Mouse (Mus musculus): ENCODE measurements around the gene Nub1.

The Nub1 gene

DNA sequence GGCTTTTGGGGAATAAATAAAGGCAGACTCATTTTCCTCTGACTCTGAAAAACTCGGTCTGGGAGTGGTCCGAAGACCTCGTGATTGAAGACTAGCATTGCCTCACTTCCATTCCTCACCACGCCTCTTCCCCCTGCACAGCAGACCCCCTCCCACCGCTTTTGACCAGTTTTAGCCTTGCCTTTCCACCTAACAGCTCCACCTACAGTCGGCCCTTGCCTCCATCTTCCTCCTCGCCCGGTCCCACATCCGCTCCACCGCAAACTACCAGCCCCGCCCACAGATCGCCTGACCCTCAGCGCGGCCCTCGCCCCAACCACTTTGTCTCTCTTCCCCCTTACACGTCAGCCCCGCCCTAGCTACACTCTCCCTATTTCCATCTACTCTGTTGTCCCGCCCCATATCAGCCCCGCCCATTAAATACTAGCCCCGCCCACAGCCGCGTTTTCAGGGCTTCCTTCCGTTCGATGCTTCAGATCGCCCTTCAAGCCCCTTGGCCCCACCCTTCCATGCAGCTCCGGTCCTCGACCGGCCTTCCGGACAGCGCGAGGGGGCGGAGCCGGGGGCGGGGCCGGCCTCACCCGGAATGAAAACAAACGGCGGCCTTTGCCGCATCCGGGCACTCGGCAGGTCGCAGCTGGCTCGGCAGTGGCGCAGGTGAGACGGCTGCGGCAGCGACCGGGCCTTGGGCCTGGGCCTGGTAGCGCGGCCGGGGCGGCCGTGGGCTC, at the start of gene Nub1:
TSS of gene Nub1 (plus strand) at position 167 of the 728 bp plus-strand sequence.
- DNase-seq (ENCODE audit: low read depth), result peak; percentile 100

DNA sequence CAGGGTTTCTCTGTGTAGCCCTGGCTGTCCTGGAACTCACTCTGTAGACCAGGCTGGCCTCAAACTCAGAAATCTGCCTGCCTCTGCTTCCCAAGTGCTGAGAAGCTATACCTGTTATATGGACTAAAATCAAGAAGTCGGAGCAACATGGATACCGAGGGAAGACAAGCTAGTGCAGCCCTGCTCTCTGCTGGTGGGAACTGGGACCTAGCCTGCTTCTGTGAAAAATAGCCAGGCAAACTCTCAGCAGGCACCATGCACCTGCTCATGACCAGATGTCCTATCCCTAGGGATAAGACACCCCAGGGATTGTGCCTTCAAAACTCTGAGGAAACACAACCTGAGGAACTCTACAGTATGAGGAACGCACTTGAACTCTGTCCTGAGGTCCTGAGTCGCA, 48.3 kb upstream of the Nub1 start:
- peak; percentile 45 for DNase-seq (ENCODE audit: low read depth)

DNA sequence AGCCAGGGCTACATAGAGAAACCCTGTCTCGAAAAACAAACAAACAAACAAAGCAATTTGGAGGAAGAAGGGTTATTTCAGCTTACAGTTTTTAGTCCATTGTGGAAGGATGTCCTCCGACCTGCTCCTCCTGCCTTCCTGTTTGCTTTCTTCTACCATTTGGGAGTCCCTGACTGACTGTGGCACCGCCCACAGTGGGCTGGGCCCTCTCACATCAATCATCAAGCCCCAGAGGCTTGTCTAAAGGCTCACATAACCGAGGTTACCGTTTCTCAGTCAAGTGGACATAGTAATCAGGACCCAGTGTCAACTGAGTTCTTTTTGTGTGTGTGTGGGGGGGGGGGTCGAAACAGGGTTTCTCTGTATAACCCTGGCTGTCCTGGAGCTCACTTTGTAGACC, 47.2 kb upstream of the Nub1 start:
- DNase-seq (ENCODE audit: low read depth), result no peak

DNA sequence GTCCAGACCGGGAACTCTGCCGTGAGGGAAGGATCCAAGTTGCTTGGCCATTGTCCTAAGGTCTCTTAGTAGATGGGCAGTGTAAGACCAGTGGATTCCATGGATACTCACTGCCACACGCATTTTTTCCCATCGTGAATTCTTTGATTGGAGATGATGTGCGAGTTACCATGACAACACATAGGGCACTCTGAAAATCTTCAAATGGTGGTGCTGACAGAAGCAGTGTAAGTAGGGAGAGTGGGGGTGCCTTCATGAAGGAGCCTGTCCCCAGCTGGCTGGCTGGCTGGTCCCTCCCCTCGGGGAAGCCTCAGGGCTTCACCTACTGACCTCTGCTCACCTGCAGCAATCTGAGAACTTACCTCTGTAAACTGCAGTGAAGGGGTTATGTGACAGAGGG, 46.3 kb upstream of the Nub1 start:
- DNase-seq (ENCODE audit: low read depth), result no peak

DNA sequence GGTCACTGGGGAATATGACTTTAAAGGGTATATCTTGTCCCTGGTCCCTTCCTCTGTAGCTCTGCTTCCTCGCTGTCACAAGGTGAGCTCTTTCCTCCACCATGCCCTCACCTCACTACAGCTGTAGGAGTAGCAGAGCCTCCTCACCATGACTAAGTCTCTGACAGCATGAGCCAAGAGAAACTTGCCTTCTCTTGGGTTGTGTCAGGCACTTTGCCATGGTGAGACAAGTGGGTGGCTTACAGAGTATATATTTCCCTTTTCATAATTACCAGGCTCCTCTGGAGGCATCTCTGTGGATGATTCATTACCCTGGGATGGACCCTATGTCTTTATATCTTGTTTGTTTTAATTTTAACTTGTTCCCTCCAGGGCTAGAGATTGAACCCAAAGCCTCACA, 39.9 kb upstream of the Nub1 start:
- DNase-seq (ENCODE audit: low read depth), result peak; percentile 37

DNA sequence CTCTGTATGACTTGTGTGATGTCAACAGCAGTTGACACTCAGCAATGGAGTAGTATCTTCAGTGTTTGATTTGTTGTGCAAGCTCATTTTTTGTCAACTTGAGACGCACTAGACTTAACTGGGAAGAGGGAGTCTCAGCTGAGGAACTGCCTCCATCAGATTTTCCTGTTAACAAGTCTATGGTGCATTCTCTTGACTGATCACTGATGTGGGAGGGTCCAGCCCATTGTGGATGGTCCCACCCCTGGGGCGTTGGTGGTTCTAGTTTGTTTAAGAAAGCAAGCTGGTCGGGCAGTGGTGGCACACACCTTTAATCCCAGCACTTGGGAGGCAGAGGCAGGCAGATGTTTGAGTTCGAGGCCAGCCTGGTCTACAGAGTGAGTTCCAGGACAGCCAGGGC, 36.1 kb upstream of the Nub1 start:
- no peak for DNase-seq (ENCODE audit: low read depth)

DNA sequence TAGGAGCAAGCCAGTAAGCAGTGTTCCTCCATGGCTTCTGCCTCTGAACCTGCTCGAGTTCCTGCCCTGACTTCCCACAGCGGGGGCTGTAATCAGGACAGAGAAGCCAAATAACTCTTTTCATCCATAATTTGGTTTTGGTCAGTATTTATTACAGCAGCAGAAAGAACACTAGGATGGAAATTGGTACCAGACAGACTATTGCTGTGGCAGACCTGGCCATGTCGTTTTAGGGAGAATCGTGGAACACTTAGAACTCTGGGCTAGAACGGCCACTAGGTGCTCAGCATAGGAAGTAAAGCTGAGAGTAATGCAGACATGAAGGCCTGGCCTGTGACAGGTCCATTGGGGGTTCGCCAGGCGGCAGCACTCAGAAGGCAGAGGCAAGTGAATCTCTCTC, 35.6 kb upstream of the Nub1 start:
- DNase-seq (ENCODE audit: low read depth), result peak; percentile 7

DNA sequence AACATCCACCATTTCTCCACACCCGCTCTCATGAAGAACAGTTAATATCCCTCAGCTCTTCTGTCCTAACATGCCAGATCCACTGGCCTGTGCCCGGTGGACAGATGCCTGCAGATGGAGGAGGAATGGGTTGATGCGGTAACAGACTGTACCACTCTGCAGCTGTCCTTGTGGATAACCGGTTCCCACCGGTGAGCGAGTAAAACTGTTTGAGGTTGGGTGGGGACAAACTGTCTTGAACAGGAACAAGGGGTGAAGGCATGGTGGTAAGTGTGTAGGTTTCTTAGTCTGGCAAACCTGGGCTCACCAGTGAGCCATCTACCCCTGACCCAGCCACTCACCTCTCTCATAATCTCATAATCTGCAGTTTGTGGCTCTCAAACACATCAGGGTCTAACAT, 34.0 kb upstream of the Nub1 start:
- no peak for DNase-seq (ENCODE audit: low read depth)

DNA sequence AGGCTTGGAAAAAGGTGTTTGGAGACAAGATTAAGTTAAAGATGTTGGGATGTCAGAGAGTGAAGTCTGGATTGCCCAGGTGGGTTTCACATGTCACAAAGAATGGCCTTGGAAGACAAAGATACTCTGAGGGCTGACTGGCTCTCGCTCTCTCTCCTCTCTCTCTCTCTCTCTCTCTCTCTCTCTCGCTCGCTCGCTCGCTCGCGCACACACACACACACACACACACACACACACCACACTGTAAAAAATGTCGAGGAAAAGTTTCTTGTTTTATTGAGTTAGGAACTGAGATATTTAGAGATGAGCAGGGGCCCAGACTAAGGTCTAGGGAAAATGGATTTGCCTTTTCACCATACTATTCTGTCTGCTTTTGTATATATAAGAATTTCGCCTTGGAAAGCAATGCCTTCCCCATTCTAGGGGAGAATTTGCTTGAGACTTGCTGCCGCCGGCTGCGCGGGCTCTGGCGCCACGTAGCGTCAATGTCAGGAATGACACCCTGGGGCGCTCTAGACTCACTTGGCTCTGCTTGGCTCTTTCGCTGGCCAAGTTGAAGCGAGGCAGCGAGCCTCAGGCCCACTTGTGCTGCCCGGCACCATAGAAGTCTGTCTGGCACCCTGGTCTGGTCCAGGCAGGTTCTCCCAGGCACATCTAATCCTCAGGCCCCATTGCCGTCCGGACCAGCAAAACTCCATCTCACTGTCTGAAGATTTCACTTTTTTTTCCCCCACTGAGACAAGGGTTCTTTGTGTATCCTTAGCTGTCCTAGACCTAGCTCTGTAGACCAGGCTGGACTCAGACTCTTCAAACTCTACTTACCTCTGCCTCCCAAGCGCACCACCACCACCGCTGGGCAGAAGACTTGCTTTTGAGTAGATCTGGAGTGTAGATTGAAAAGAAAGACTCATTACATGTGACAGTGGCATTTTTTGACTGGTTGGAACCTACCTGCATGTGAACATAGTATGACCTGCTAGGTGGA, 33.3 kb upstream of the Nub1 start:
- peak; percentile 93 for DNase-seq (ENCODE audit: low read depth)

DNA sequence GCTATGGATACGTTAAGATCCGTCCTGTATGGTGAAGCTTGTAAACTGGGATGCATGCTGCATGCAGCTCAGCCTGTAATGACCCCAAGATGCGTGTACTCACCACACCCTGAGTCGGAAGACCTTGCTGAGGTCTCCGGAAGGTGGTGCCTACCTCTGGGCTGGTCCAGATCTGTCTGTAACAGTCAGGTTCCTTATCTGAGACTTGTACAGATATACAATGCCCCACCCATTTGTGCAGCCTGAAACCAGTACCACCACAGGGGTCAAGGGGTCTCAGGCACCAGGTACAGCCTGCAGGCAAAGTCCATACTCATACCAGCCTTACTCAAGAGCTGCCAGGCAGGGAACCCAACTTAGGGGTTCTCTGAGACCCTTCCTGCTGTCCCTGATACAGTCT, 32.6 kb upstream of the Nub1 start:
- DNase-seq (ENCODE audit: low read depth), result no peak

DNA sequence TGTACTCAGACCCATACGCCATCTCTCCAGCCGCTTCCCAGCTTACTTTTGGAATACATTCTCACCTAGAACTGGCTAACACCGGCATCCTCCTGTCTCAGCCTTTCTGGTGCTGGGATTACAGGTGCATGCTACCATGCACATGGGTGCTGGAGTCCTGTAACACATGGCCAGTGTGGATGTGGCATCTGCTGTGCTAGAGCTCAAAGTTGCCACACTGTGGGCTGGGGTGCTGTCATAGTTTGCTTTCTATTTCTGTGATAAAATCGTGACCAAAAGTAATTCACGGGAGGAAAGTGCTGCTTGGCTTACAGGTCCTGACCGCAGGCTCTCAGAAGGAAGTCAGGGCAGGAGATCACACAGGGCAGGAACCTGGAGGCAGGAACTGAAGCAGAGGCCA, 30.8 kb upstream of the Nub1 start:
- DNase-seq (ENCODE audit: low read depth), result no peak

DNA sequence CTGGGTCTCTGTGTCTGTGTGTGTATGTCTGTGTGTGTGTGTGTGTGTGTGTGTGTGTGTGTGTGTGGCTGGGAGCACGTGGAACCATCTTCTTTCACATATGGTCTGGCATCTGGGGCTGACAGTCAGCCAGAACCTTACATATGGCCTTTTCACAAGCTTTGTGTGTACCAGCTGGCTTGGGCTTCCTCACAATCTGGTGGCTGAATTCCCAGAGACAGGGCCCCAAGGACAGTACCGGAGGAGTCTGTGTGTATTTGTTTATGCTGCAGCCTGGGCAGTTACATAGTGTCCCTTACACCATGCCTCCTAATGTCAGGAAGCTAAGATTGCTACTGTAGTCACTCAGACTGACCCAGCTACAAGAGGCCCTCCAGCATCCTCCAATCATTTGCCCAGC, 28.2 kb upstream of the Nub1 start:
- peak; percentile 25 for DNase-seq (ENCODE audit: low read depth)

DNA sequence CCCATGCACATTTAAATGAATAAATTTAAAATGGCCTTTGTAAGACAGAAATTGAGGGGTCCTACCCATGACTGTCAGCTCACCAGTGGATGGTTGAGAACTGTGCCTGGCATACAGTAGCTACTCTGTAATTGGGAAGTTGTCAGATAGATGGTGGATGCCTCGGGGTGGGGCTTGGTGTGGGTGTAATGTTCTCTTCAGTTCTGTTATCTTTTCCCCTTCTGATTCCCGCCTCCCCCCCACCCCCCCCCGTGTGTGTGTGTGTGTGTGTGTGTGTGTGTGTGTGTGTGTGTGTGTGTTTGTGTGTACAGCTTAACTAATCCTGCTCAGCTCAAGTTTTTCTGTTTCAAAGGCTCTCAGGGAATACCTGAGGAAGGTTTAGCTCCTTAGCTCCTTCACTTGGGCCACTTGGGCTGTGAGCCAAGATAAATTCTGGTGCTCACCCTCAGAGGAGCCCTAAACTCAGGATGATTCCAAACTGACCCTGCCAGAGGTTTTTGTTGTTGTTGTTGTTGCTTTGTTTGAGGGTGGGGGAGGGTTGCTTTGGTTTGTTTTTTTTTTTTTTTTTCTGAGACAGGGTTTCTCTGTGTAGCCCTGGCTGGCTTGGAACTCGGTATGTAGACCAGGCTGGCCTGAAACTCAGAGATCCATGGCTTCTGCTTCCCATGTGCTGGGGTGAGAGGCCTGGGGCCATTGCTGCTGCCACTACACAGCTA, 25.5 kb upstream of the Nub1 start:
- DNase-seq (ENCODE audit: low read depth), result no peak

DNA sequence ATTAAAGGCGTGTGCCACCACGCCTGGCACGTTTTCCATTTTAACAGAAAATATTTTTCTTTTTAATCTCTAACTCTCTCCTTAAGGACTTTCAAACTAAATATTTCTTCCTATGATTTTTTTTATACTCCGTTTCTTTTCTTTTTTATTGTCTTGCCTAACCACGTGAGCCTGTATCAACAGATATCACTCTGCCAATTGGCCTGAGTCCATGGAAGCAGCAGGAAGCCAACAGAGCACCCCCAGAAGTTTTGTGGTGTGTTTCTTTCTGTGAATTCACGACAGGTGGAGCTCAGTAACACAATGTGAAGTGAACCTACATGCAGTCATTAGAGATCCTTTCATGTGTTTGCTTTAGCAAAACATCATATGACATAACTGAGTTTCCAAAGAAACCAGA, 23.9 kb upstream of the Nub1 start:
- no peak for DNase-seq (ENCODE audit: low read depth)

DNA sequence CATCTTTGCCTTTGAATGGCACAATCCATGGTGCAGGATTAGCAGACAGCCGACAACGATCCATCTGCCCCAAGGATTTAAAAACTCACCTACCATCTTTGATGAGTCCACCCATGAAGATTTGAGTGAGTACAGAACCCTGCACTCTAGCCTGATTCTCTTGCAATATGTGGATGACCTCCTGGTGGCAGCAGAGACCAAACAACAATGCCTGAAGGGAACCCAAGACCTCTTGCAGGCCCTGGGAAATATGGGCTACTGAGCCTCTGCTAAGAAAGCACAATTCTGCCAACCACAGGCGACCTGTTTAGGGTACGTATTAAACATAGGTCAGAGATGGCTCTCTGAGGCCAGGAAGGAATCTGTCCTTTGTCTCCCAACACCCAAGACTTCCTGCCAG, 11.1 kb upstream of the Nub1 start:
- DNase-seq (ENCODE audit: low read depth), result peak; percentile 88

DNA sequence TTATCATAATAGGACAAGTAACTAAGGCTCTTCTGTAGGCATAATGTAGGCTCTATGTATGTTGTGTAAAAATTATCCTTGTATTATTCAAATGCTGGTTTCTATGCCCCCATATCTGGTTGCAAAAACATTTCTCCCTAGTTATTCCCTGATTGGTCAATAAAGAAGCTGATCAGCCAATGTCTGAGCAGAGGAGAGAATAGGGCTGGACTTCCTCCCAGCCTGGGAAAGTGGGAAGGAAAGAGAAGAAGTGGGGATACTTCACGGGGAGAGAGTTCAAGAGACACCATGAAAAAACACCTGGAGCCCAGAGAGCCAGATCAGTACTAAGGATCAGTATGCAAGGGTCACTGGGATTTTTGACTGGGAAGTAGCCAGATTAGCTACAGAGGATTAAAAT, 3.9 kb upstream of the Nub1 start:
- DNase-seq (ENCODE audit: low read depth), result no peak

DNA sequence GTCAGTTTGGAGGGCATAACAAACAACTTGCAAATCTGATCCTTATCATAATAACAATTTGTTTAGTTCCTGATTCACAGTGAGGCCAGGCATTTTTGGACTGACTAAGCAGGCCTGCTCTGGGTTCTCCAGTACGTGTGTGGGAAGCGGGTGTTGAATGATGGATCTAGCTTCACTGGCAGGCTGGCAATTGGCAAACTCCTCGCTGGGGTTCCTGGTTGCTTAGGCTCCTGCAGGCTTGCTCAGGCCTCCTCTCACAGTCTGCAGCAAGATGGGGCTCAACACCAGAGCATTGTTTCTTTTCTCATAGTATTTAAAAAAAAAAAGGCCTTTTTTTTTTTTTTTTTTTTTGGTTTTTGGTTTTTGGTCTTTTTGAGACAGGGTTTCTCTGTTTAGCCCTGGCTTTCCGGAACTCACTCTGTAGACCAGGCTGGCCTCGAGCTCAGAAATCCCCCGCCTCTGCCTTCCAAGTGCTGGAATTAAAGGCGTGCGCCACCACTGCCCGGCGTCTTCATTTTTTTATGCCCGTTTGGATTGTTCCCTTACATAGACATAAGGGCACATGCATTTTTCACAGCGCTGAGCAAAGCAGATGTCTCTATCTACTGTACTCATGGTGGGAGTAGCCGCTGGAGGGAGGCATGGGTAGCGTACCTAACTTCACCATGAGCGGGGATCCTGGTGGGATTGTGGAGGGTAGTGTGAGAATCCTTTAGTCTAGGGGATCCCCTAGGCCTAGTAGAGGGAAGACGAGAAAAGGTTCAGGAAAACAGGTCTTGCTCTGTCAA, 560 bp upstream of the Nub1 start:
- DNase-seq (ENCODE audit: low read depth), result peak; percentile 90

DNA sequence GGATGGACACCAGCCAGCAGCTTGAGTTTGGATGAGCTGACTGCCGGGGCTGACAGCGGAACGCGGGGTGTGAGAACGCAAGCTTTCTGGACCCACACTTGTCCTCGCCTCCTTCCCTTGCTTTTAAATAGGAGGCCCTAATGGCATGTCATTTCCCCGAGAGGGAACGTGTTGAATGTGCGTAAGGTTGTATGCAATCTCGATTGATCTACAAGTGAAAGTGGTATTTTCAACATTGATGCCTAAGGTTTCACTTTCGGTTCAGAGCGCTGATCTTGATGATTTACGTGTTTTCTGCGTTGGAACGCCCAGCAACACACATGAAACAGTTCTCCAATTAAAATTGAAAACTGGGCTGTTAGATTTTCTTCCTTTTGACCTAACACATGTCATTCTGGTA, 844 bp downstream of the Nub1 start:
- DNase-seq (ENCODE audit: low read depth), result peak; percentile 77

DNA sequence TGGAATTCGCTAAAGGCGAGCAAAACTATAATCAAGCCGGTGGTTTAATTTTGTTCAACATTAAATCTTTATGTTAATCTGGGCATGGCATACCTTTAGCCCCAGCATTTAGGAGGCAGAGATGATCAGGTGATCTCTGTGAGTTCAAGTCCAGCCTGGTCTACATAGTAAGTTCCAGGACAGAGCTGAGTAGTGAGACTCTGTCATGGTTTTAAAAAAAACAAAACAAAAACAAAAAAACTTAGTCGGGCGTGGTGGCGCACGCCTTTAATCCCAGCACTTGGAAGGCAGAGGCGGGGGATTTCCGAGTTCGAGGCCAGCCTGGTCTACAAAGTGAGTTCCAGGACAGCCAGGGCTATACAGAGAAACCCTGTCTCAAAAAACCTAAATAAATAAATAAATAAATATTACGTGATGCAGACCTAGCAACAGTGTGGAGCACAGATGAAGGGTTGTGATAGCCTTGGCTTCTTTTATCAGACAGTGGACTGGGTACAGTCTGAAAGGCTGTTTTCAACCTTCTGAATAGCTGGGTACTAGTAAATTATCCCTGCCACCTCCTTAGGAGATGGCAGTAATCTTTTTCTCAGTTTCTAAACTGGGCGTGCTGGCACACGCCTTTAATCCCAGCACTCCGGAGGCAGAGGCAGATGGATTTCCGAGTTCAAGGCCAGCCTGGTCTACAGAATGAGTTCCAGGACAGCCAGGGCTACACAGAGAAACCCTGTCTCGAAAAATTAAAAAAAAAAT, 1.5 kb downstream of the Nub1 start:
- peak; percentile 34 for DNase-seq (ENCODE audit: low read depth)

DNA sequence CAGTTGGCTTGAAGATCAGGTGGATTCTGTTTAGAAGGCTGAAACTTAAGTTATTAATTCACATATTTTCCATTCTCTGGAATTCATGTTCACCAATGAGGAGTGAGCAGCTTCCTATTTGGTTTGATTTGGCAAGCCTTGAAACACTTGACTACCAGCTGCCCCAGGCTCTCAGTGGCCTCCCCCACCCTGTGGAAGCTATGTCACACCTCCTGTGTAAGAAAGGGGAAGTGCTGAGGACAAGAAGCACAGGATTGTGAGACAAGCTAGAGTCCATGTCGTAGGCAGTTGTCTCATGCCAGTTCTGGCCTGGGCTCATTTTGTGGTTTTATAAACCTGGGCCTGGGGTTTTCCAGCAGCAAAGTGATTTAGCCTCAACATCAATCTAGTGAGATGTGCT, 2.4 kb downstream of the Nub1 start:
- peak; percentile 16 for DNase-seq (ENCODE audit: low read depth)

DNA sequence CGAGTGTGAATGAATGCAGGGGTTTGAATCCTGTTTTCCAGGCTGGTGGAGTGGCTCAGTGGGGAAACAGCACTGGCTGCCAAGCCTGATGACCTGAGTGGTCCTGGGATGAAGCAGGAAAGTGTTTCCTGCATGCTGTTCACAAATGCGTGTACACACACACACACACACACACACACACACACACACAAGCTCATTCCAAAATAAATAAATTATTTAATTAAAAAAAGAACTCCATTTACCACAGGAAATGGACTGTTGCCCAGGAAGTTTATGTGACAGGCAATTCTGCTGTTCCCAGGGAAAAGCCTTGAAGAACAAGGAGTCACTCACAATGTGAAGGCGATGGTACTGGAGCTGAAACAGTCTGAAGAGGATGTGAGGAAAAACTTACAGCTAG, 11.4 kb downstream of the Nub1 start:
- no peak for DNase-seq (ENCODE audit: low read depth)

Data from NIH3T3 (cell line).